Mouse (Mus musculus) right cerebral cortex, postnatal 36 days (tissue): ENCODE data around the gene Utrn.

Experiments used
- DNase-seq, 2 experiments: peaks; one replicate each; pipeline ENCODE4 v3.0.0; 2022; ENCODE audit warnings: low spot score in 2 of 2, mixed read lengths in 1 of 2

The Utrn gene

DNA sequence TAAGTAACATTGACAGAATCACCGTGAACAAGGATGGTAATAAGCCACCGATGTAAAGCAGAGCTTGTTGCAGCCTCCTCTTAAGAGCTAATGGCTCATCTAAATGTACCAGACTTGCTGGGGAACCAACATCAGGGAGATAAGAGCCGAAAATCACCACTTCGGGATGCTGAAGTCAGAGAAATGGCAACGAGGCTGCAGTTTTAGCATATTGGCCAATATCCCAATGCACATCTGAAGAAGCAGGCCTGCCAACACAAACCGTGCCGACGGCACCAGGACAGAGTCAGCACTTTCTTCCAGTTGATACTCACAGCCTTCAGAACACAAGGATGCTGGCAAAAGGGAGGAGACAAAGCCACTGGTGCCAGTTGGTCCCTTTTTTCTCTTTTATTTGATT, 442.3 kb downstream of the Utrn start:
- no peak for DNase-seq

DNA sequence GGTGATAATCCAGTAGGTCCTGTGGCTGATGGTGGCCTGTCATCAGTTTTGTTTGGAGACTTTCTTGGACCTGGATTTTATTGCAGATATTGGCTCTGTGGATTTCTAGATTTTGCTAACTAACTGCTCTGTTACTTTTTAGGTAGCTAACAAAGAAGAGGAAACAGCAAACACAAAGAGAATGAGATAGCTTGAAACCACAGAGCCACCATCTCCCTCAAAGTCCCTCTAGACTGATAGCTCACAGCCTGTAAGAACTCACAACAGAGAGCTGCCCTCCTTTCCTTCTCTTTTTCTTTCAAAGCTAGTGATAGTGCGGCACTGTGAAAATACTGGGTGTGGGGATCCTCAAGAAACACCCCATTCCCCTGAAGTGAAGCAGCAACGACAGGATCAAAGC, 444.2 kb downstream of the Utrn start:
- no peak for DNase-seq

DNA sequence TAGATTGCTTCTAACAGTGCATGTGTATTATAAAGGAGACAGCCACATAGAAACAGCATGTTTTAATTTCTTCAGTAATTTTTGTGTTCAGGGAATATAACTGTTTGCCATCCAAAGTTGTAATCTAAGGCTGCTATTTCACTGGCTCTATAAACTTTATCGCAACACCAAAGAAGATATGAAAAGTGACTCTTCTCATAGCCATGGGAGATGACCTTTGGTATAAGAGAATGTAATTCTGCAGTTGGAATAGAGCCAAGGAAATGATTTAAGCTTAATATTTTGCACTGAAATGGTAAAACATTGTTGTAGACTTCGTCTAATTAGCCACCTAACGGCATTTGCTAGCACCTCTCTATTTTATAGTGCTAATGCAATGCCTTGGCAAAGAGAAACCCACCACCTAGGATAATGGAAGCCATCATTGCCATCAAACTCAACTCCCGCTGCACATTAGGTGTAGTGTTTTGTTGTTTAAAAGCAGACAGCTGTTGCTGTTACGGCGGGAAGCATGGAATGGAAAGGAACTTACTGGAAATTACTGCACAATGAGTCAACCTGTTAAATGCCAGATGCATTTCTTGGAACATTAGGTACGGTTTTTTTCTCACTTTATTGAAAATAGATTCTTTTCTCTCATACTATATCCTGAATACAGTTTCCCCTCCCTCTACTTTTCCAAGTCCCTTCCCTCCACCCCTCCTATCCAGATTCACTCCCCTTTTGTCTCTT, 445.0 kb downstream of the Utrn start:
- DNase-seq: no peak

DNA sequence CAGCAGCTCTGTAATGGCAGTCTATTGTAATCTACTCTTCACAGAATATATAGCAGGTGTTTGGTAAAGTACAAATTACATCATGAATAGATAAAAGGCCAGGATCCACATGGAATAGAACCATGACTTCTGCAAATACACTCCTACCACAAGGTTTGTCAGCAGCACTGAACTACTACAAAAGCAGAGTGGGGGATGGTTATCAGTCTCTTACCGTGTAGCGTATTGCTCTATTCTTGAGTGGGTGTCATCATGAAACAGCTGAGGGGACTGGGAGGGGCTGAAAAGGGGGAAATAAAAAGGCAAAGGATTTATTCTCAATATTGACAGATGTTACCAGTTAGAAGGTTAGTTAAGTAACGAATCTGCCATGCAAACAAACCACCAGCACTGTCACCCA, 454.2 kb downstream of the Utrn start:
- DNase-seq: no peak

DNA sequence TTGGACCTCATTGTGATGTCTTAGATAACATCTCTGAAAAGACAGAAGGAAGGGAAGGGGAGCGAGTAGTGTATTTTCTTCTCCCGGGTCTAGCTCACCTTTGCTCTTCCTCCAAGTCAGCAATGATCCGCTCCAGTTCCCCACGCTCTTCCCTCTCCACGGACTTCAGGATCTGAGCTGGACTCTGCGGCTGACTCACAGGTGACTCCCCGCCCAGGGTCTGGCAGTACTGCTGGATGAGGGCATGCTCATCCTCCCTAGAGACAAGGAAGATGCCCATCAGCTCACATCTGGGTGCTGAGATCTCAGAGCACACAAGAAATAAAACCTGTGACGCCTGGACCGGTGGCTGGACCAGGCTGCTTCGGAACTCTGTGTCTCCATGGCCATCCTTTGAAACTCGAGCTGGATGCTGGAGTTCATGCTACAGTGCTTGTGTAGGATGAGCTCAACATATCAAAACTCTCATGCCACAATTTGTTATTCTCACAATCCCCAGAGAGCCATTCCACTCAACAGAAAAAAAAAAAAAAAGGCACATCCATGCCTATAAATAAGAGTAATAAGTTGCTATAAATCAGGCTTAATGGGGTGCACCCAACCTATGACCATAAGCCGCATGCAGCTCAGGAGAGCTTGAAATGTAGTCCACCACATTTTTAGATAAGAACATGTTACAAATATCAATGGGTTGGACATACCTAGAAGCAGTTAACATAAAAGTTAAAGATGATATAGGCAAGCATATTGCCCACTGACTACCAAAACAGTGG, 462.6 kb downstream of the Utrn start:
- DNase-seq: no peak

DNA sequence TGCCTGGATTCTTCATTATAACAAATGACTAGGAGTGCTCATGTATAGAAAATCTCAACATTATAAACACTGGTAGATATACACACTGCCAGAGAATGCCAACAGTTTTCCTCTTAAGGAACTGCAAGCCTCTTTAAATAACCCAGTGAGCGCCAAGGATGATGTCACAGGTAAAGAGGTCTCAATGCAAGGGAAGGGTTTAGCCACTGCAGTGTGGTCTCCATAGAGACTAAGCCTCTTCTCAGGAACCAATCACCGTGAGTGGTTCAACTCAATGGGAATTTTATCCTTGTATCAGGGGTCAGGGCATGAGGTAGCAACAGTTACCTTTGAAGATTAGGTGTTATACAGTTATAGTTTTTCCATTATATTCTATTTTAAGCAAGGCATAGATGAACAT, 469.7 kb downstream of the Utrn start:
- no peak for DNase-seq

DNA sequence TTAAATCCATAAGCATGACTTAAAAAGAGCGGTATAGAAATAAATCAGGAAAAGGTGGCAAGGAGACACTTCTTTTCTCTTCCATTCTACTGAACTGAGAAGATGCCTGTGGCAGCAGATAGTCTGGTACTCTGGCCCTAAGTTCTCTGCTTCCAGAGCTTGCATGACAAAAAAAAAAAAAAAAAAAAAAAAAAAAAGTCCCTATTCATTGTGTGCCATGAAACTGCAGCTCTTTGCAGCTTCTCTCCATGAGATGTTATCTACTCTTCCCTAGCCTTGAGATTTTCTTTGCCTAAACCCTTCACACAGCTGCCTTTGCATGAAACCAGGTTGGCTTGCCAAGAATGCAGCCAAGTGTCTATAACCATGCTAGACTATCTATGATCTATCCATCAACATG, 489.0 kb downstream of the Utrn start:
- no peak for DNase-seq

DNA sequence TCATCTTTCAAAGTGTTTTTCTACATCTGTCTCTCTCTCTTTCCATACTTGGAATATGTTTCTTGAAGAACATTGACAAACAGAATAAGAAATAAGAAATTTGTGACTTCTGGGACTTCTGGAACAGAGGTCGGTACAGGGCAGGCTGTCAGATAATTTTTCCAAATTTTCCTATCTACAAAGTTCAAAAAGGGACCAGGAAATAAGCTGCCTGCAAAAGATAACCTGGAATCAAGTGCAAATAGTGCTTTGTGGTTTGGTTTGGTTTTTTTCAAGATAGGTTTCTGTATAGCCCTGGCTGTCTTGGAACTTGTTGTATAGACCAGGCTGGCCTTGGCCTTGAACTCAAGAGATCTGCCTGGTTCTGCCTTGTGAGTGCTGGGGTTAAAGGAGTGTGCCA, 490.0 kb downstream of the Utrn start:
- no peak for DNase-seq

DNA sequence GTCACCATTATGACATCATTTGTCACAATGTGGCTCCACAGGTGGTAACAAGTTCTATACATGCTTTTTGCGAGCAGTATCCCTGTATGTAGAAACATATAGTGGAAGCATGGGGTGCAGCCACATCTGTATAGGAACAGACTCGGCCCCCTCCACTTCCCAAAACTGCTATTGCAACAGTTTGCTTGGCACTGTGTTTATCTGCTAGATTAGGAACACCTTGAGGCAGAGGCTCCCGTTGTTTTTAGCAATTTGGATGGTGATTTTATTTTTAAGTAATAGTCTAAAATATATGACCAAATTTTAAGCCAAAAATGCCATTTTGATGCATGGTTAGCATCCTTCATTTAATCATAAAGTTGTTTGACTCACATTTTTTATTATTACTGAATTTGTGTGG, 491.4 kb downstream of the Utrn start:
- DNase-seq: no peak

DNA sequence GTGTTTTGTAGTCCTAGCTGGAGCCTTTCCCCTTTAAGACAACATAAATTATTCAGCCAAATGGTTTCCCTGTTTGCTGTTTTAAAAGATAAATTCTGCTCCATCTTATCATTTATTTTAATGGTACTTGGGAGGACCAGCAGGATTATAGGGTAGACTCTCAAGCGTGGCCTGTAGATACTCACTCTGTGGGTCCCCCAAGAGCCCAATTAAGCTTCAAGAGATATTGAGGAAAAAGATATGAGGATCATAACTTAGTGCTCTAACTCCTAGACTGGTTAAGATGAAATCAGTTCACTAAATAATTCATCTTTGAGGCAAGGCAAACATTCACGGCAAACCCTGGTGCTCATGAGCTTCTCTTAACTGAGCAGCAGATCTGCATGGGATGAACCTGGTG, 493.1 kb downstream of the Utrn start:
- no peak for DNase-seq

DNA sequence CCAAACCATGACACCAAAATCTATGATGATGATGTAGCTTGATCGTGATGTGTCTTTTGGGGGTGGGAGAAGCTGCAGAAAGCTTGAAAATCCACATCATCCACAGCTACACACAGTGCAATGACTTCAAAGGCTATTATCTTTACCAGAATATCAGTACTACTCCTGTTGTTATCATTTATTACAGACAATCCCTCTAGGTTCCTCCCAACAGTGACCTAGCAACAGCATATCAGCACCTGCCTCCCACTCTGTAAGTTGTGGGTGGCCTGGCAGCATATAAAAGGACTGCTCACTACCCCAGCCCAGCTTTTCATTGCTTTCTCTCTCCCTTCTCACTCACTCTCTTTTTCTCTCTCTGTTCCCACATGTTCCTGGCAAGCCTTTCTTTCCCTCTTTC, 494.4 kb downstream of the Utrn start:
- no peak for DNase-seq

DNA sequence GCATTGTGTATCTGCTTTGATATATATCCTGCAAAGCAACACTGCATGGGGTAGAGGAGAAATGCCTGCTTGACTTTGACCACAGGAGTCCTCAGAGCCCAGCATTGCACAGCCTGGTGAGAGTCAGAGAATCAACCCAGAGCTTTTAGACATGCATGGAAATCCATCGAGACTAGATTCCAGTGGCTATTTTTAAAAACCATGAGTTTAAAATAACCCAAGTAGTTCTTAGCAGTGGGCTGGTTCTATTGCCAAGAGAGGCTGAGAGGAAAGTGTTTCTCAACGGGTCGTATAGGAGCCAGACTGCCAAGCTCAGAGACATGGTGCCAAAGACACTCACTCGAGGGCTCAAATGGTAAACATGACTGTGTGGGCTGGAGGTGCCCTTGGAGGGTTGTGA, 514.6 kb downstream of the Utrn start:
- DNase-seq: peak in 1 of 2 experiments; percentile 9

DNA sequence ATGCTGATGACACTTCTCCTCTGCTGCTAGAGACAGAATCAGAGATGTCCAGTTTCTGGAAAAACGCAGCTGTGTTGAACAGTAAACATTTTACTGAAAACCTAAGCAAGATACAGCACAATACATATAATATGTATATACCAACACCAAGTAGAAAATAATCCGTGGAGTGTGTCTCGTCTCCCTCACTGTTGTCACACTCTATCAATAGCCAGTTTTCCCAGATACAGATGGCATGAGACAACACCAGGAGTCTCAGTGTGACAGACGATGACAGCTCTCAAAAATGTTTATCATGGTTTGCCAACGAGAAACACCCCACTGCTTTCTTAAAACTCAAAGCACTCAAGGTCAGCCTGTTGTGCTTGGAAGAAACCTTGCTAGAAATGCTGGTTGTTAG, 515.1 kb downstream of the Utrn start:
- no peak for DNase-seq

DNA sequence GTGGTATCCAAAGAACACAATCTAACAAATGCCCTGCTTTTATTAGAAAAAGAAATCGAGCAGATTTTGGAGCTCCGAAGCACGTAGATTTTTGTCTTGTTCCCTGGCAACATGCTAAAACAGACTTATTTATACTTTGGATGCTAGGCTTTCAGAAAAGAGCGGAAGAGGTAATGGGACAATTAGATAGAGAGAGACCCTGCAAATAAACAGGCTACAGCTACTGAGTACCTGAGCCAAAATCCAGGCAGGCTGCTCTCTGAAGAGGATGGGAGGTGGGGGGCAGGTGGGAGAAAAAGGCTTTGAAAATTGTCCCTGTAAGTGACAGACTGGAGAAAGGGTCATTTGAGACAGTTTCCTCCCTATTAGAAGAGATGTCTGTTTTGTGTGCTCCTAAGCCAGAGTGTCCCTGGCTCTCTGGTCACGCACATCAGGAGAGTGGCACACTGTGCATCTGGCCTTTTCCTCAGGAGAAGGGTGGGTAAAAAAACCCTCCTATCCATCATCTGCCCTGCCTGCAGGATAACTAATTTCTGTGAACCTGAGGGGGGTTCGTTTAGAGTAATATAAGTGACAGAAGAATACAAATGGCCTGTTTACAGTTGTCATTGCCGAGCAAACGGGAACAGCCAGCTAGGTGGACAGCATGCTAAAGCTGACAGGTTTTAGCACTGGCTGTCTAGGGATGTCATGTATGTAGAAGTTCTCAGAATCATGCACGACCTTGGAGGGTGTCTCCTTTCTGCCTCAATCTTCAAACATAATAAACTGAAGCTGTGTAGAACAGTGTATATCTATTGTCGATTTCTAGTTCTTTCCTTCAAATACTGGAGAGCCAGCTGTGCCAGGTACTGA, 529.2 kb downstream of the Utrn start:
- DNase-seq: no peak

DNA sequence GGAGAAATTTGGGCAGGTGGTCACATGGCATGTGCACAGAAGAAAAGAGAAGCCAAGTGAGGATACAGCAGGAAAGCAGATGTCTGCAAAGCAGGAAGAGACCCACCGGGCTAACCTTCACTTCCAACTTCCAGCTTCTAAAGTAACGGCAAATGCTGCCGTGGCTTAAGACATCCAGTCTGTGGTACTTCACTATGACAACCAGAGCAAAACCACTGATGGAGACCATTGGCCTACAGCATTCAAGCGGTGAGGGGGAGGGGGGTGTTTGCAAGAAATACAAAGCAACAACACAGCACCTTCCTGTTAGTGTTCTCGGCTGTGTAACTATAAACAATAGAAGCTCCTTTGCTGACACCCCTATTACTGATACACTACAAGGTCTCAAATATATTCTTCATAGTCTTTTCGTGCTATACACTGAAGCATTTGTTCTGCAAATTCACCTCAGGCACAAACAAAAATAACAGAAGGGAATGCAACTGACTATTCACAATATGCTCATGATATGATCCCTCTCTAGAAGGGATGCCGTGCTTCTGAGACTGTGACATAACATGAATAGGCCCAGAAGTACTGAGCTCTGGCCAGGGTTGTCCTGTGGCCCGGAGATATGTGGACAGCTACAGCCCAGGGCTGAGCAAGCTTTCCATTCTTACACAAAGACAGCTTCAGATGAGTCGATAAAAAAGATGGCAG, 530.0 kb downstream of the Utrn start:
- DNase-seq: no peak
